Mouse (Mus musculus): ENCODE results near the gene Dctn5.

Gene Dctn5

GRCm38 (mm10) chr7:122160037-122160436 lies 27.2 kb downstream of the Dctn5 start:
- DNase-seq (ENCODE audit: low read depth, low spot score), result no peak

- DNase-seq (ENCODE audit: low read depth, low spot score), result no peak
Measured at GRCm38 (mm10) chr7:122163766-122164165, 30.9 kb downstream of the Dctn5 start.

- no peak for DNase-seq (ENCODE audit: low read depth, low spot score)
Measured at GRCm38 (mm10) chr7:122167203-122167602, 34.4 kb downstream of the Dctn5 start.

GRCm38 (mm10) chr7:122170705-122171104 lies 37.9 kb downstream of the Dctn5 start:
- DNase-seq (ENCODE audit: low read depth, low spot score), result no peak

GRCm38 (mm10) chr7:122171613-122172012 lies 38.8 kb downstream of the Dctn5 start:
- DNase-seq (ENCODE audit: low read depth, low spot score), result no peak

GRCm38 (mm10) chr7:122180720-122181119 lies 47.9 kb downstream of the Dctn5 start:
- DNase-seq (ENCODE audit: low read depth, low spot score), result no peak

GRCm38 (mm10) chr7:122184569-122184968 lies 51.7 kb downstream of the Dctn5 start:
- DNase-seq (ENCODE audit: low read depth, low spot score), result no peak

- DNase-seq (ENCODE audit: low read depth, low spot score), result no peak
Measured at GRCm38 (mm10) chr7:122186043-122186442, 53.2 kb downstream of the Dctn5 start, which contains the start of gene Ern2. TSS of gene Ern2 (minus strand) at chr7:122186207.

- DNase-seq (ENCODE audit: low read depth, low spot score), result peak; percentile 65
Measured at GRCm38 (mm10) chr7:122189484-122189883, 56.6 kb downstream of the Dctn5 start.

- DNase-seq (ENCODE audit: low read depth, low spot score), result no peak
Measured at GRCm38 (mm10) chr7:122191097-122191496, 58.3 kb downstream of the Dctn5 start.

DNA sequence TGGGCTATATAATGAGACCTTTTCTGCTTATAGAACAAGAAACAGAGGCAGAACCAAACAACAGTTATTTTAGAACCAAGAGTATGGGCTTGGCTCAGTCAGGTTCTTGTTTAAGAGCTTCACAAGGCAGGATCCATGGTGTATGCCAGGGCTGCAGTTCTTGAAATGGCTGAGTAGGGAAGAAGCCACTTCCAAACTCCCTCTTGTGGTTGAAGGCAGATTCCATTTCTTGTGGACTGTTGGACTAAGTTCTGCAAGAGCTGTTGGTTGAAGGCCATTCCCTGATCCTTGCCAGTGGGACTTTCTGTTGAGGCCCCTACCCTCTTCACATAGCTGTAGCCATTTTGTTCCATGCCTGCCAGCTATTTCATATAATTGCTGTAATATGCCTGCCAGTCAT lies 61.1 kb downstream of the Dctn5 start:
- DNase-seq (ENCODE audit: low read depth, low spot score), result no peak

DNA sequence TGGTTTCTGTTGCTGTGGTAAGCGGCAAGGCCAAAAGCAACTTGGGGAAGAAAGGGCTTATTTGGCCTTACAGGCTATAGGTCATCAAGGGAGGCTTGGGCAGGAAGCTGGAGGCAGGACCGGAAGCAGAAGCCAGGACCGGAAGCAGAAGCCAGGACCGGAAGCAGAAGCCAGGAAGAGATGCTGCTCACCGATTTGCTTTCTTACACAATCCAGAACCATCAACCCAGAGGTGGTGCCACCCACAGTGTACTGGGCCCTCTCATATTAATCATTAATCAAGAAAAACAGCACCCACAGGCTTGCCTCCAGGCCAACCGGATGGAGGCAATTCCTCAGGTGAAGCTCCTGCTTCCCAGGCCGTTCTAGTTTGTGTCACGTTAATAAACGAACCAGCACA lies 63.9 kb downstream of the Dctn5 start:
- DNase-seq (ENCODE audit: low read depth, low spot score), result no peak

- peak; percentile 62 for DNase-seq (ENCODE audit: low read depth, low spot score)
Measured at GRCm38 (mm10) chr7:122197306-122197705, 64.5 kb downstream of the Dctn5 start.
